ENCODE assay signal across 8 mouse cellular contexts in the genomic region with DNA sequence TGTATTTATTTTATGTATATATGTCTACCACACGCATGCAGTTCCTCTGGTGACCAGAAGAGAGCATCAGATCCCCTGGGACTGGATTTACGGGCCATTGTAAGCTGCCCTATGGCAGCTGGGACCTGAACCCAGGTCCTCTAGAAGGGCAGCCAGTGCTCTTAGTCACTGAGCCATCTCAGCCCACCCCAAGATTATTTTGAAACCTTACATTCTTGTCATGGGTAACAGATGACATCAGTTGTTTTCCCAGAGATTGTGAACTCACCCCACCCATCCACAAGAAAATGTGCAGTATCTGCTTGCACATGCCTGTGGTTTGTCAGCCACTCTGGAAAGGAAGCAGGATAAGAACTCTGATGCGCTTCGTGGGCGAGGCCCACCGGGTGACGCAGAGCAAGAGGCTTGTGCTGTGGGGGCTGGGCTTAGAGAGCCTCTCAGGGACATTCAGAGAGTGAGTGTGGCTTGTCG. TPM values are rescaled to one million over a fixed set of nuclear protein-coding genes. Genes with fewer than 3 reads are reported as not detected.
DNase-seq lines count a peak whose midpoint lies in the region; ATAC-seq lines count a peak whose summit lies in the region.

No protein-coding gene starts in this region.

- DNase-seq in ovary, adult 18-20 months (ENCODE audit: low spot score): peak; percentile 35
- no peak for DNase-seq in ovary, postnatal 10 days (ENCODE audit: low spot score)
- DNase-seq in heart, postnatal 4 days: peak; percentile 67
- no peak for DNase-seq in cerebellum, postnatal 36 days
- DNase-seq in yolk sac, embryonic 10.5 days (ENCODE audit: low spot score): no peak

- ATAC-seq in common myeloid progenitor, adult 5-6 weeks (replicated peaks; ENCODE audit: low read depth, poor library complexity, severe bottlenecking): peak; percentile 91
- ATAC-seq in megakaryocyte, adult 5-6 weeks (ENCODE audit: poor library complexity, severe bottlenecking): peak; percentile 35; the same call in 1 of the 2 replicates
- no peak for ATAC-seq in erythroid progenitor cell, adult 5-6 weeks (replicated peaks; ENCODE audit: low FRiP score, poor library complexity, severe bottlenecking)

RNA-seq across cellular contexts. Expression of gene Eif4g3, which starts 37.9 kb away (rescaled TPM):
- total RNA-seq in common myeloid progenitor, adult 5-6 weeks (2017): 36.5 and 51.2 TPM in 2 replicates
- total RNA-seq in heart, postnatal 4 days (2021): 10 to 100 TPM; 57.8 to 59.2 TPM
- 65.6 and 77.6 TPM in 2 replicates for total RNA-seq in megakaryocyte, adult 5-6 weeks (2015)
- total RNA-seq in megakaryocyte, adult 5-6 weeks (2017): 47.6 and 64.3 TPM in 2 replicates
- total RNA-seq in erythroid progenitor cell, adult 5-6 weeks (2015; ENCODE audit: low replicate concordance): 23.1 and 29.8 TPM in 2 replicates
- total RNA-seq in erythroid progenitor cell, adult 5-6 weeks (2017; ENCODE audit: low replicate concordance): 11.7 and 12.1 TPM in 2 replicates

Comparison
In these comparisons a context has a peak if more than half of its experiments do, and no peak if none do; other contexts are left out.
1. DNase-seq: peak in ovary, adult 18-20 months (single experiment) and heart, postnatal 4 days (single experiment); none in ovary, postnatal 10 days (single experiment), cerebellum, postnatal 36 days (0 of 2) and yolk sac, embryonic 10.5 days (single experiment).